24 mouse cellular contexts compared by ENCODE assay signal in the genomic region with DNA sequence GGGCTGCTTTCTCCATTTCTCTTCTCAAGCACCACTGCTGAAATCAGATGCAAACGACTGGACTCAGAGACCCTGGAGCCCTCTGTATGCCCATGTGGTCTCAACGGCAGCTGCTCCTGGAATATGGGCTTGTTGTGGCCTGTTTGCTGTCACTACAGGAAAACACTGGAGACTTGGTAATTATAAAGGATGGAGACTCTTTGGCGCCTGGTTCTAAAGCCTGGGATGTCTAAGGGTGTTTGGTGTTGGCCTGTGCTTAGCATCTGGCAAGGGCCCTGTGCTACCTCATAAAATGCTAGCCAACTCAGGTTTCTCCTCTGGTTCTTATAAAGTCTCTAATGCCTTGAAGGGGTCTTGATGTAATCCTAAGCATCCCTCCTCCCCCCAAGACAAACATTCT.
DNase-seq lines count a peak whose midpoint lies in the region; ATAC-seq and TF ChIP-seq lines count a peak whose summit lies in the region.
"Had no signal": no experiment of that assay in that cellular context is flagged by ENCODE, and none has a peak within 500 bp of the region (broad histone marks: within the 10 kb centered on the region; RNA-seq: fewer than 3 reads in every experiment).

No protein-coding gene starts in this region.

- no peak overlapping the region for H3K9ac ChIP-seq in forebrain, postnatal 0 days
- no peak overlapping the region for H3K9ac ChIP-seq in limb, embryonic 13.5 days
- H3K9ac ChIP-seq: embryonic facial prominence, embryonic 12.5 days; forebrain, embryonic 13.5 days; forebrain, embryonic 15.5 days had no signal

- no peak for DNase-seq in forebrain, embryonic 10.5 days (ENCODE audit: extremely low spot score, low spot score)
- no peak for DNase-seq in forebrain, postnatal 0 days
- DNase-seq in R1 (ENCODE audit: low read depth, low spot score): peak; percentile 2
- DNase-seq in forelimb bud, embryonic 11.5 days (ENCODE audit: low read depth, low spot score): peak; percentile 32
- no peak for DNase-seq in kidney, postnatal 36 days
- no peak for DNase-seq in layer of hippocampus, adult 9-10 months (ENCODE audit: low spot score)
- DNase-seq: adrenal gland, adult 2 months; adrenal gland, postnatal 10 days; adrenal gland, postnatal 25 days; cerebellum, adult 11 months; cerebellum, adult 18-20 months; cerebellum, adult 8-10 months; cerebellum, adult 9-11 months; cerebellum, postnatal 14 days; cerebellum, postnatal 36 days; embryo, embryonic 11 days had no signal

- 62% methylated on average over 3 of the region's 3 CpGs for WGBS in forebrain, embryonic 10.5 days
- 52% methylated on average over 3 of the region's 3 CpGs for WGBS in forebrain, postnatal 0 days
- 15% methylated on average over 3 of the region's 3 CpGs for WGBS in limb, embryonic 13.5 days

- TF ChIP-seq CTCF in forebrain, postnatal 0 days (IDR thresholded peaks at IDR 0.05; ENCODE audit: low read depth): no peak

- no peaks in the 10 kb centered on the region for H3K9me3 ChIP-seq in forebrain, embryonic 10.5 days
- no peaks in the 10 kb centered on the region for H3K9me3 ChIP-seq in forebrain, postnatal 0 days (ENCODE audit: low read length)
- H3K9me3 ChIP-seq in limb, embryonic 13.5 days: no peaks in the 10 kb centered on the region
- H3K9me3 ChIP-seq: embryonic facial prominence, embryonic 12.5 days; forebrain, embryonic 13.5 days; forebrain, embryonic 15.5 days had no signal

- no peak overlapping the region for H3K4me2 ChIP-seq in forebrain, postnatal 0 days (ENCODE audit: low read depth)
- H3K4me2 ChIP-seq in limb, embryonic 13.5 days (replicated peaks): 0 out of 2 replicates have a peak overlapping the region, but pooled peaks have one; percentile 1
- H3K4me2 ChIP-seq: embryonic facial prominence, embryonic 12.5 days; forebrain, embryonic 13.5 days; forebrain, embryonic 15.5 days had no signal

- H3K27me3 ChIP-seq in forebrain, embryonic 10.5 days (ENCODE audit: poor library complexity, severe bottlenecking): no peaks in the 10 kb centered on the region
- no peaks in the 10 kb centered on the region for H3K27me3 ChIP-seq in forebrain, postnatal 0 days (ENCODE audit: insufficient read depth, low read length)
- H3K27me3 ChIP-seq in limb, embryonic 13.5 days: no peaks in the 10 kb centered on the region
- H3K27me3 ChIP-seq: embryonic facial prominence, embryonic 12.5 days; forebrain, embryonic 13.5 days; forebrain, embryonic 15.5 days; Patski had no signal

- H3K27ac ChIP-seq in forebrain, embryonic 10.5 days: peak overlapping the region; percentile 56; the same call in 1 of the 2 replicates
- H3K27ac ChIP-seq in forebrain, postnatal 0 days (ENCODE audit: low read depth, low read length): no peak overlapping the region
- H3K27ac ChIP-seq in limb, embryonic 13.5 days: no peak overlapping the region; the same call in 1 of the 2 replicates
- H3K27ac ChIP-seq: embryonic facial prominence, embryonic 12.5 days; forebrain, embryonic 13.5 days; forebrain, embryonic 15.5 days had no signal

- no peaks in the 10 kb centered on the region for H3K36me3 ChIP-seq in forebrain, embryonic 10.5 days (replicated peaks)
- no peaks in the 10 kb centered on the region for H3K36me3 ChIP-seq in forebrain, postnatal 0 days (ENCODE audit: insufficient read depth)
- no peaks in the 10 kb centered on the region for H3K36me3 ChIP-seq in limb, embryonic 13.5 days
- H3K36me3 ChIP-seq: embryonic facial prominence, embryonic 12.5 days; forebrain, embryonic 15.5 days; G1E had no signal

- ATAC-seq in forebrain, postnatal 0 days: no peak
- peak; percentile 64; the same call in 1 of the 2 replicates for ATAC-seq in limb, embryonic 13.5 days (ENCODE audit: low FRiP score, low read depth)
- ATAC-seq: CD4-positive, CD25-positive, alpha-beta regulatory T cell, adult 4 months; forebrain, embryonic 13.5 days; forebrain, embryonic 15.5 days; Patski had no signal

- H3K4me1 ChIP-seq in forebrain, embryonic 10.5 days: peaks cover 14% of the 10 kb centered on the region
- H3K4me1 ChIP-seq in forebrain, postnatal 0 days (ENCODE audit: insufficient read depth): no peaks in the 10 kb centered on the region
- H3K4me1 ChIP-seq in limb, embryonic 13.5 days: peaks cover 20% of the 10 kb centered on the region
- H3K4me1 ChIP-seq: embryonic facial prominence, embryonic 12.5 days; forebrain, embryonic 13.5 days; forebrain, embryonic 15.5 days had no signal

- no peak overlapping the region for H3K4me3 ChIP-seq in forebrain, embryonic 10.5 days
- H3K4me3 ChIP-seq in forebrain, postnatal 0 days (ENCODE audit: low read depth, low read length): no peak overlapping the region
- no peak overlapping the region for H3K4me3 ChIP-seq in limb, embryonic 13.5 days
- H3K4me3 ChIP-seq: embryonic facial prominence, embryonic 12.5 days; erythroblast, embryonic 14.5 days; forebrain, embryonic 13.5 days; forebrain, embryonic 15.5 days had no signal

Comparison
In these comparisons a context has a peak if more than half of its experiments do, and no peak if none do; other contexts are left out.
1. DNase-seq: peak in R1 (single experiment) and forelimb bud, embryonic 11.5 days (single experiment); none in forebrain, embryonic 10.5 days (single experiment), forebrain, postnatal 0 days (single experiment), kidney, postnatal 36 days (0 of 2) and layer of hippocampus, adult 9-10 months (single experiment).